Mouse (Mus musculus) liver, postnatal 0 days (tissue): ENCODE measurements around the gene Gm20388. TPM values are rescaled to one million over a fixed set of nuclear protein-coding genes. Genes with fewer than 3 reads are reported as not detected.

Experiments used
- ATAC-seq: fragments of 200-750 bp; cut with Nextera tagmentation; 2 replicates; pipeline ENCODE4 v1.8.0; 2017; ENCODE audit warnings: mild to moderate bottlenecking, moderate library complexity
- DNase-seq: peaks from one replicate; pipeline ENCODE4 v3.0.0-alpha.2; 2016
- H3K27ac ChIP-seq: fragments of 300-500 bp; sonication (generic); 2 replicates; pipeline ENCODE4 v1.5.1; 2014; ENCODE audit warnings: antibody characterized with exemption, moderate library complexity, mild to moderate bottlenecking, low read depth
- H3K27me3 ChIP-seq: fragments of 300-500 bp; sonication (generic); 2 replicates; pipeline ENCODE4 v1.6.1; 2014; ENCODE audit warnings: low read length, control low read depth, mixed read lengths; ENCODE audit not compliant: insufficient read depth
- H3K36me3 ChIP-seq: fragments of 300-500 bp; sonication (generic); replicated peaks from 2 replicates; pipeline ENCODE4 v1.6.1; 2014; ENCODE audit warnings: mild to moderate bottlenecking, control low read depth, low read length, moderate library complexity, mixed read lengths; ENCODE audit not compliant: insufficient read depth
- H3K4me1 ChIP-seq: fragments of 300-500 bp; sonication (generic); 2 replicates; pipeline ENCODE4 v1.6.1; 2014; ENCODE audit warnings: antibody characterized with exemption, mild to moderate bottlenecking, control low read depth; ENCODE audit not compliant: insufficient read depth
- H3K4me2 ChIP-seq: fragments of 300-500 bp; sonication (generic); 2 replicates; pipeline ENCODE4 v1.6.1; 2014; ENCODE audit warnings: low read depth, mild to moderate bottlenecking, low read length, moderate library complexity, mixed read lengths
- H3K4me3 ChIP-seq: fragments of 300-500 bp; sonication (generic); 2 replicates; pipeline ENCODE4 v1.5.1; 2014; ENCODE audit warnings: low read depth, low read length
- H3K9ac ChIP-seq: fragments of 300-500 bp; sonication (generic); replicated peaks from 2 replicates; pipeline ENCODE4 v1.6.1; 2014; ENCODE audit warnings: mild to moderate bottlenecking, moderate library complexity
- H3K9me3 ChIP-seq: fragments of 300-500 bp; sonication (generic); 2 replicates; pipeline ENCODE4 v1.6.1; 2016; ENCODE audit warnings: mild to moderate bottlenecking, control low read depth, low read length, mixed read lengths
- CTCF ChIP-seq: sonication (generic); IDR thresholded peaks from 2 replicates; pipeline ENCODE4 v1.5.1; 2016; ENCODE audit warnings: antibody characterized with exemption, low read depth
- EP300 ChIP-seq: IDR thresholded peaks from 2 replicates; pipeline ENCODE4 v1.6.1; 2016; ENCODE audit warnings: antibody characterized with exemption, low read depth, mild to moderate bottlenecking
- WGBS: fragments of 180-500 bp; shearing (Covaris S2); extraction: QIAGEN DNeasy Blood & Tissue Kit; methylation state at CpG from one replicate; pipeline ENCODE4 v1.1.7; 2014; ENCODE audit not compliant: insufficient replicate concordance; 5-methylcytosine and 5-hydroxymethylcytosine counted together
- polyA plus RNA-seq: library from polyadenylated mRNA; unstranded; fragments of >200 nt; fragmentation: Nextera tagmentation; extraction: Ambion mirVana; gene quantifications from 2 replicates; pipeline ENCODE4 v1.2.1, GENCODE M21; 2015

Gm20388 gene
- polyA plus RNA-seq, 1 experiment from 2014 or later, result not detected

- TF ChIP-seq CTCF (no peak), EP300 (no peak)
- ATAC-seq, result 0 out of 2 replicates have a peak, but pooled peaks have one; percentile 5
- no peaks in the 10 kb centered on the region for H3K9me3 ChIP-seq
- H3K27me3 ChIP-seq, result peaks cover 21% of the 10 kb centered on the region
- DNase-seq, result peak; percentile 11
- H3K9ac ChIP-seq, result no peak overlapping the region
- H3K27ac ChIP-seq, result no peak overlapping the region
- no peak overlapping the region for H3K4me3 ChIP-seq
- whole genome bisulfite sequencing, result 61% methylated on average over 8 of the region's 8 CpGs
- peaks cover 4% of the 10 kb centered on the region for H3K4me1 ChIP-seq
- H3K4me2 ChIP-seq, result no peak overlapping the region
- no peaks in the 10 kb centered on the region for H3K36me3 ChIP-seq
These were observed 3506.4 kb downstream of the Gm20388 start for GRCm38 (mm10) chr8:123416944-123417555.

- Histone ChIP-seq H3K4me1 (no peaks in the 10 kb centered on the region), H3K36me3 (no peaks in the 10 kb centered on the region), H3K9me3 (no peaks in the 10 kb centered on the region), H3K27ac (no peak overlapping the region), H3K9ac (no peak overlapping the region), H3K27me3 (no peaks in the 10 kb centered on the region), H3K4me3 (no peak overlapping the region), H3K4me2 (no peak overlapping the region)
- TF ChIP-seq CTCF (no peak), EP300 (no peak)
- no peak for ATAC-seq
- whole genome bisulfite sequencing, result 61% methylated on average over 4 of the region's 4 CpGs
- no peak for DNase-seq
These were observed 3509.1 kb downstream of the Gm20388 start for GRCm38 (mm10) chr8:123419711-123420110.

DNA sequence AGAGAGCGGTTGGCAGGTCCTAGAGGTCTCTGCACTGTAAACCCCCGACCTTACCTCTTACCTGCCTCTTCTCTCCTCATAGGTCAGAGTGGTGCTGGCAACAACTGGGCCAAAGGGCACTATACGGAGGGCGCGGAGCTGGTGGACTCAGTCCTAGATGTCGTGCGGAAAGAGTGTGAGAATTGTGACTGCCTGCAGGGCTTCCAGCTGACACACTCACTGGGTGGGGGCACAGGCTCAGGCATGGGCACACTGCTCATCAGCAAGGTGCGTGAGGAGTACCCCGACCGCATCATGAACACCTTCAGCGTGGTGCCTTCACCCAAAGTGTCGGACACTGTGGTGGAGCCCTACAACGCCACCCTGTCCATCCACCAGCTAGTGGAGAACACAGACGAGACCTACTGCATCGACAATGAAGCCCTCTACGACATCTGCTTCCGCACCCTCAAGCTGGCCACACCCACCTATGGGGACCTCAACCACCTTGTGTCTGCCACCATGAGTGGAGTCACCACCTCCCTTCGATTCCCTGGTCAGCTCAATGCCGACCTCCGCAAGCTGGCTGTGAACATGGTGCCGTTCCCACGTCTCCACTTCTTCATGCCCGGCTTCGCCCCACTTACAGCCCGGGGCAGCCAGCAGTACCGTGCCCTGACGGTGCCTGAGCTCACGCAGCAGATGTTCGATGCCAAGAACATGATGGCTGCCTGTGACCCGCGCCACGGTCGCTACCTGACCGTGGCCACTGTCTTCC lies 3510.1 kb downstream of the Gm20388 start:
- no peak for ATAC-seq
- H3K4me1 ChIP-seq, result no peaks in the 10 kb centered on the region
- no peak overlapping the region for H3K27ac ChIP-seq
- H3K9ac ChIP-seq, result no peak overlapping the region
- DNase-seq, result no peak
- no peak overlapping the region for H3K4me3 ChIP-seq
- TF ChIP-seq CTCF, result no peak
- TF ChIP-seq EP300, result no peak
- H3K36me3 ChIP-seq, result no peaks in the 10 kb centered on the region
- WGBS, result 87% methylated on average over 34 of the region's 34 CpGs
- no peak overlapping the region for H3K4me2 ChIP-seq
- no peaks in the 10 kb centered on the region for H3K9me3 ChIP-seq
- no peaks in the 10 kb centered on the region for H3K27me3 ChIP-seq

GRCm38 (mm10) chr8:123421325-123421724 lies 3510.7 kb downstream of the Gm20388 start:
- 78% methylated on average over 19 of the region's 19 CpGs for WGBS
- DNase-seq (no peak), ATAC-seq (no peak)
- no peaks in the 10 kb centered on the region for H3K36me3 ChIP-seq
- no peaks in the 10 kb centered on the region for H3K4me1 ChIP-seq
- peaks cover 2% of the 10 kb centered on the region for H3K9me3 ChIP-seq
- no peak overlapping the region for H3K4me3 ChIP-seq
- H3K4me2 ChIP-seq, result no peak overlapping the region
- TF ChIP-seq EP300, result no peak
- no peak for TF ChIP-seq CTCF
- no peak overlapping the region for H3K9ac ChIP-seq
- H3K27me3 ChIP-seq, result no peaks in the 10 kb centered on the region
- H3K27ac ChIP-seq, result no peak overlapping the region

DNA sequence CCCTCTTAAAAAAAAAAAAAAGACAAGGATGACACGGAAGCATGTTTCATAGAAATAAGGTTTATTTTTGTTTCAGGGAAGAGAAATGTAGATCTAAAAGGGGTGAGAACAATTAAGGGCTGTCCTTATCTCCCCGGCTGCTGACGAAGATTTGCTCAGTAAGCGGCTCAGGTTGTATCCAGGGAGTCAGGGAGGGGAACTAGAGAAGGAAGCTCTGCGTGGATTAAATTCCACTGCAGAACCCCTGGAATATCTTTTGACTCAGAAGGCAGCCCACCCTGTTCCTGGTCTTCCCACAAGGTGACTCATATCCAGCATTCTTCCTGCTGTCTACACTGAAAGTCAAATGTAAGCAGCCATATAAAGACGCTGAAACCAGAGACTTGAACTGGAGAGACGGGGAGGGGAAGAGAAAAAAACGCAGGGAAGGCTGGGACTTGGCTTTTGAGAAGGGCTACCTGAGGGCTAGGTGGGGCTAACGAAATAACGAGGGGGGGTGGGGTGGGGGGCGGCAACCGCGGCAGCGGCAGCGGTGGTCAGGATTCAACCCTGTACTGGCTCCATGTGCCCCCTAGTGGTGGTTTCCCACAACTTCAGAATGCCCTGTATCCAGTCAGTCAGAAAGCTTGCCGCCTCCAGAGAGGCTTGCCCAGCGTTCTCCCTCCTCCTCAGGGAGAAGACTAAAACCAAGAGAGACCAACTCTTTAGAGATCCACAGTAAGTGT lies 3511.6 kb downstream of the Gm20388 start:
- Histone ChIP-seq H3K4me3 (0 out of 2 replicates have a peak overlapping the region, but pooled peaks have one; percentile 15), H3K27me3 (no peaks in the 10 kb centered on the region), H3K4me1 (no peaks in the 10 kb centered on the region), H3K27ac (no peak overlapping the region), H3K9me3 (peaks cover 11% of the 10 kb centered on the region), H3K9ac (no peak overlapping the region), H3K4me2 (peak overlapping the region; percentile 65), H3K36me3 (no peaks in the 10 kb centered on the region)
- DNase-seq (peak; percentile 78), ATAC-seq (peak; percentile 63; the same call in 1 of the 2 replicates)
- 9% methylated on average over 17 of the region's 17 CpGs for WGBS
- TF ChIP-seq EP300 (no peak), CTCF (peak; percentile 77)

- H3K27ac ChIP-seq, result no peak overlapping the region
- TF ChIP-seq EP300 (no peak), CTCF (no peak)
- no peak overlapping the region for H3K4me3 ChIP-seq
- peak overlapping the region; percentile 65; the same call in 1 of the 2 replicates for H3K4me2 ChIP-seq
- H3K4me1 ChIP-seq, result no peaks in the 10 kb centered on the region
- H3K9ac ChIP-seq, result no peak overlapping the region
- no peak for DNase-seq
- ATAC-seq, result no peak
- H3K9me3 ChIP-seq, result peaks cover 16% of the 10 kb centered on the region
- H3K27me3 ChIP-seq, result no peaks in the 10 kb centered on the region
- H3K36me3 ChIP-seq, result no peaks in the 10 kb centered on the region
- WGBS, result 11% methylated on average over 3 of the region's 3 CpGs
These were observed 3512.1 kb downstream of the Gm20388 start for GRCm38 (mm10) chr8:123422781-123423159.
